Mouse (Mus musculus): ENCODE results near the gene Tlr7.

DNA sequence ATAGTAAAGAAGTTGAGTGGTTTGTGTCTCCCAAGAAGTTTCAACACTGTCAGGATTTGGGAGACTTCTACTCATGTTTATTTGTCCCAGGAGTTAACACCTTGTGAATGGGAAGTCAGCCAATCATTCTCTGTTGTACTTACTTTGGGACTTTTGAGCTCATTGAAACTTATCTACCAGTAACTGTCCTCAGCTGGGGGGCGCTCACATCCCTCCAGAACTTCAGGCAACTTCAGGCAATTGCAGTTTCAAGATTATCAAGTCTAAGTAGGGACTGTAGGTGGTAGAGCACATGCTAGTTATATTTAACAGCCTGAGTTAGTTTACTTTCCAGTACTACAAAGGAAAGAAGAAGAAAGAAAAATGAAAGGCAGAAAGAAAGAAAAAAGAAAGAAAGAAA, 6.6 kb downstream of the Tlr7 start:
- TF ChIP-seq CTCF (IDR thresholded peaks at IDR 0.05; ENCODE audit: low read depth, low read length): no peak
- TF ChIP-seq POLR2A (IDR thresholded peaks at IDR 0.05; ENCODE audit: borderline replicate concordance, low read depth, low read length): no peak
